Mouse (Mus musculus) hindbrain, embryonic 16.5 days (tissue): ENCODE measurements around the gene Ctnnbip1. TPM values are rescaled to one million over a fixed set of nuclear protein-coding genes. Genes with fewer than 3 reads are reported as not detected.

Experiments used
- ATAC-seq: fragments of 200-750 bp; cut with Nextera tagmentation; 2 replicates; pipeline ENCODE4 v1.8.0; 2017; ENCODE audit warnings: moderate TSS enrichment, moderate library complexity
- H3K27ac ChIP-seq: fragments of 300-500 bp; sonication (generic); 2 replicates; pipeline ENCODE4 v1.5.1; 2014; ENCODE audit warnings: low read depth, mild to moderate bottlenecking, control low read depth, low read length, moderate library complexity
- H3K27me3 ChIP-seq: fragments of 300-500 bp; sonication (generic); replicated peaks from 2 replicates; pipeline ENCODE4 v1.6.1; 2014; ENCODE audit warnings: low read length; ENCODE audit not compliant: control insufficient read depth, insufficient read depth
- H3K36me3 ChIP-seq: fragments of 300-500 bp; sonication (generic); 2 replicates; pipeline ENCODE4 v1.6.1; 2014; ENCODE audit warnings: mild to moderate bottlenecking, low read length, moderate library complexity, mixed read lengths; ENCODE audit not compliant: control insufficient read depth, insufficient read depth
- H3K4me1 ChIP-seq: fragments of 300-500 bp; sonication (generic); 2 replicates; pipeline ENCODE4 v1.6.1; 2014; ENCODE audit warnings: low read depth, low read length; ENCODE audit not compliant: control insufficient read depth, insufficient read depth
- H3K4me2 ChIP-seq: fragments of 300-500 bp; sonication (generic); 2 replicates; pipeline ENCODE4 v1.6.1; 2014; ENCODE audit warnings: mild to moderate bottlenecking, low read length, control low read depth, moderate library complexity
- H3K4me3 ChIP-seq: fragments of 300-500 bp; sonication (generic); 2 replicates; pipeline ENCODE4 v1.5.1; 2014; ENCODE audit warnings: mild to moderate bottlenecking, low read length, control low read depth, moderate library complexity
- H3K9ac ChIP-seq: fragments of 300-500 bp; sonication (generic); 2 replicates; pipeline ENCODE4 v1.6.1; 2014; ENCODE audit warnings: low read depth, mild to moderate bottlenecking, control low read depth, low read length, moderate library complexity
- H3K9me3 ChIP-seq: fragments of 300-500 bp; sonication (generic); 2 replicates; pipeline ENCODE4 v1.6.1; 2014; ENCODE audit warnings: mild to moderate bottlenecking, low read length, moderate library complexity; ENCODE audit not compliant: control insufficient read depth
- WGBS: fragments of 180-500 bp; shearing (Covaris S2); extraction: QIAGEN DNeasy Blood & Tissue Kit; methylation state at CpG from one replicate; pipeline ENCODE4 v1.1.7; 2014; 5-methylcytosine and 5-hydroxymethylcytosine counted together
- polyA plus RNA-seq: library from polyadenylated mRNA; unstranded; fragments of >200 nt; fragmentation: Nextera tagmentation; extraction: Ambion mirVana; gene quantifications from 2 replicates; pipeline ENCODE4 v1.2.1, GENCODE M21; 2015

Gene Ctnnbip1
- polyA plus RNA-seq, 1 experiment from 2014 or later = 106 TPM

DNA sequence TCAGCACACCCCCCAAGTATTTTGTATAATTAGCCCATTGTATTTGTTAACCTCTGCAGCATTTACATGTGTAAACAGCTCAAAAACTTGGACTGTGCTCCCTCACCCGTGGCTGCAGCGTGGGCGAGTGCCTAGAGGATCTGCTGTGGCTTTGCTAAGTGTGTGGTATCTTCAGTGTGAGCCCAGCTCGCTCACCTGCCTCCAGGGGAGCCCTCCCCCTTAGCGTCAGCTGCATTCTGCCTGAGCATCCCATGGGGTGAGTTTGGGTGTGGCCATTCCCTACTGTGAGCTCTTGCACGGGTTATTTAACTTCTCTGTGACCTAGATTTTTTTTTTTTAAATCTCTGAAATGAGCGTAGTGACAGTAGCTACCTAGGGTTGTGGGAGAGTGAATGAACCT, 84.2 kb downstream of the Ctnnbip1 start:
- H3K9me3 ChIP-seq = no peaks in the 10 kb centered on the region
- H3K4me1 ChIP-seq = peaks cover 25% of the 10 kb centered on the region
- H3K9ac ChIP-seq = no peak overlapping the region
- H3K27me3 ChIP-seq = no peaks in the 10 kb centered on the region
- no peaks in the 10 kb centered on the region for H3K36me3 ChIP-seq
- H3K4me3 ChIP-seq = no peak overlapping the region
- H3K4me2 ChIP-seq = no peak overlapping the region
- no peak overlapping the region for H3K27ac ChIP-seq
- ATAC-seq = no peak
- 38% methylated on average over 7 of the region's 7 CpGs for WGBS

- no peak overlapping the region for H3K27ac ChIP-seq
- ATAC-seq = no peak
- no peaks in the 10 kb centered on the region for H3K9me3 ChIP-seq
- H3K4me2 ChIP-seq = no peak overlapping the region
- no peak overlapping the region for H3K9ac ChIP-seq
- no peaks in the 10 kb centered on the region for H3K36me3 ChIP-seq
- peaks cover 32% of the 10 kb centered on the region for H3K4me1 ChIP-seq
- no peak overlapping the region for H3K4me3 ChIP-seq
- no peaks in the 10 kb centered on the region for H3K27me3 ChIP-seq
- WGBS = 67% methylated on average over 1 of the region's 1 CpGs
Observed at GRCm38 (mm10) chr4:149603860-149604259, 85.8 kb downstream of the Ctnnbip1 start.

GRCm38 (mm10) chr4:149604518-149604917, 86.5 kb downstream of the Ctnnbip1 start:
- peaks cover 39% of the 10 kb centered on the region for H3K4me1 ChIP-seq
- no peak overlapping the region for H3K4me3 ChIP-seq
- 80% methylated on average over 3 of the region's 3 CpGs for WGBS

GRCm38 (mm10) chr4:149606056-149606455, 88.0 kb downstream of the Ctnnbip1 start:
- WGBS = 52% methylated on average over 18 of the region's 18 CpGs
- Histone ChIP-seq H3K4me3 (no peak overlapping the region), H3K4me2 (peak overlapping the region; percentile 25), H3K27me3 (no peaks in the 10 kb centered on the region), H3K9ac (no peak overlapping the region), H3K36me3 (no peaks in the 10 kb centered on the region), H3K9me3 (no peaks in the 10 kb centered on the region), H3K27ac (peak overlapping the region; percentile 56), H3K4me1 (peaks cover 38% of the 10 kb centered on the region)
- peak; percentile 46 for ATAC-seq

More at GRCm38 (mm10) chr4:149604518-149604917, 86.5 kb downstream of the Ctnnbip1 start:
- no peaks in the 10 kb centered on the region for H3K27me3 ChIP-seq
- ATAC-seq = no peak
- H3K27ac ChIP-seq = no peak overlapping the region
- H3K36me3 ChIP-seq = no peaks in the 10 kb centered on the region
- H3K4me2 ChIP-seq = no peak overlapping the region
- H3K9me3 ChIP-seq = no peaks in the 10 kb centered on the region
- H3K9ac ChIP-seq = no peak overlapping the region

DNA sequence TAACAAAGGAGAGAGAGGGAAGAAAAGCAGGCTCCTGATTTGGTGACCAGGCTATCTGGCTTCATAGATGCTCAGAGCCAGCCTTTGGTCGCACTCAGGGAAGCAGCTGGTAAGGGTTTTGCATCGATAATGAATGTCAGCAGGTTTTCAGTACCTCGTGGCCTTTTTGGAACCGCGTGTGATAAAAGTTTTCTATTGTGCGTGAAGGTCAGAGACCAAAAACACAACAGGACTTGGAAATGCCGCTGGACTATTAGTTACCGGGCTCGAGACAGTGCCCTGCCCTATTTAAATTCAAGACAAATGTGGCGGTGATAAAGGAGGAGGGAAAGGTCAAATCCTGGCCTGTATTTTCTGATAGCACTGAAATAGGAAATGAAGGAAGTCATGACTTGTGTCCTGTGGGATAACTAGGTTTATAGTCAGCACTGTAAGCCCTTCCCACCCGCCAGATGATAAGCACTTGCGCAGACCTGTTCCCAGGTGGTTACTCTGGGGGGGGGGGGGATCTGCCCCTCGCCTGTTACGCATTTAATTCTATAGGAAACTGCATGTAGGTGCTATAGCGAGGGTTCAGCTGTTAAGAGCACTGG, 88.8 kb downstream of the Ctnnbip1 start:
- WGBS = 41% methylated on average over 15 of the region's 15 CpGs
- Histone ChIP-seq H3K9me3 (no peaks in the 10 kb centered on the region), H3K36me3 (no peaks in the 10 kb centered on the region), H3K9ac (no peak overlapping the region; the same call in 1 of the 2 replicates), H3K27me3 (no peaks in the 10 kb centered on the region), H3K4me1 (peaks cover 34% of the 10 kb centered on the region), H3K4me2 (no peak overlapping the region), H3K4me3 (no peak overlapping the region), H3K27ac (no peak overlapping the region)
- no peak for ATAC-seq

DNA sequence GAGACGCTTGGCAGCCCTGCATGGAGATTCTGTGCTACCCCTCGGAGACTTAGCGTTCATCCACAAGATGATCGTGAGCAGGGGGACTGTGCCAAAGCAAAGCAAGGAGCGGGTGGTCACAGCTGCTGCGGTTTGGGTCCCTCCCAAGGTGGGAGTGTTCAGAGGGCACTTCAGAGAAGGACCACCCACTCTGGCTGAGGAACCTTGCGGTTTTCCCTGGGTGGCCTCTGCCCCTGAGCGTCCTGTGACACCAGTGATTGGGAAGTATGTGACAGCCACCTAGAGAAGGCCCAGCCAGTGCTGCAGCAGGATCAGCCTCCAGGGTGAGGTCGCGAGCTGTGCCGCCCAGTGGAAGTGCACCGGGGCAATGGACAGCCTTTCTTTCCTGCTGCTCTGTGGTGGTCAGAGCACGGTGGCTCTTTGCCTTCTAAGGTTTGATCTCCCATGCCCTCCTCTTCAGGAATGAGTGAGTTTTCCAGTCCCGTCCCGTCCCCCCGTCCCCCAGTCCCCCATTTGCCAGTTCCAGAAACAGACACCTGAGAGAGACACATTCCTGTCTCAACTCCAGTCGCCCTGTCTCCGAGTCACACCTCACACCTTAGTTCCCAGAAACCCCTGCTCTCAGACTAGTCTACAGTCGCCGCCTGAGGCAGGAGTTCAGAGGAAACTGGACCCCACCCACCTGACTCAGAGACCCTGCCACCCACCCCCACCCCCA, 89.7 kb downstream of the Ctnnbip1 start:
- no peaks in the 10 kb centered on the region for H3K27me3 ChIP-seq
- H3K4me2 ChIP-seq = no peak overlapping the region
- 0 out of 2 replicates have a peak overlapping the region, but pooled peaks have one; percentile 27 for H3K9ac ChIP-seq
- peak; percentile 18; the same call in 1 of the 2 replicates for ATAC-seq
- peaks cover 28% of the 10 kb centered on the region for H3K4me1 ChIP-seq
- H3K4me3 ChIP-seq = no peak overlapping the region
- 59% methylated on average over 20 of the region's 20 CpGs for WGBS
- no peaks in the 10 kb centered on the region for H3K9me3 ChIP-seq
- H3K27ac ChIP-seq = peak overlapping the region; percentile 14; the same call in 1 of the 2 replicates
- H3K36me3 ChIP-seq = no peaks in the 10 kb centered on the region

DNA sequence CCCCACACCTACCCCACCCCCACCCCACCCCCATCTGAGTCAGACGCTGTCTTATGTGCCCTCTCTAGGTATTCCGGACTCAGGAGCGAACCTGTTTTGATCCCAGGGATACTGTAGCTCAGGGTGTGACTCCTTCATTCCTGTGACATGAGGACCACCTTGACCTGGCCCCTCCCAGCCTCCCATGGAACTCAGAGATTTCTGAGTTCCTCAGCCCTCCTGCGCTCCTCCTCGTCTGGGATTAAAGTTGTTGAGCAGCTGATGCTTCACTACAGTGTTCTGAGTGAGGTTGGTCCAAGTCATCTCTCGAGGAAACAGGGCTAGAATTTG, 90.2 kb downstream of the Ctnnbip1 start:
- Histone ChIP-seq H3K9ac (no peak overlapping the region), H3K4me3 (no peak overlapping the region), H3K4me2 (no peak overlapping the region), H3K27me3 (no peaks in the 10 kb centered on the region), H3K36me3 (no peaks in the 10 kb centered on the region), H3K27ac (no peak overlapping the region), H3K4me1 (peaks cover 28% of the 10 kb centered on the region), H3K9me3 (no peaks in the 10 kb centered on the region)
- 94% methylated on average over 6 of the region's 6 CpGs for WGBS
- no peak for ATAC-seq

DNA sequence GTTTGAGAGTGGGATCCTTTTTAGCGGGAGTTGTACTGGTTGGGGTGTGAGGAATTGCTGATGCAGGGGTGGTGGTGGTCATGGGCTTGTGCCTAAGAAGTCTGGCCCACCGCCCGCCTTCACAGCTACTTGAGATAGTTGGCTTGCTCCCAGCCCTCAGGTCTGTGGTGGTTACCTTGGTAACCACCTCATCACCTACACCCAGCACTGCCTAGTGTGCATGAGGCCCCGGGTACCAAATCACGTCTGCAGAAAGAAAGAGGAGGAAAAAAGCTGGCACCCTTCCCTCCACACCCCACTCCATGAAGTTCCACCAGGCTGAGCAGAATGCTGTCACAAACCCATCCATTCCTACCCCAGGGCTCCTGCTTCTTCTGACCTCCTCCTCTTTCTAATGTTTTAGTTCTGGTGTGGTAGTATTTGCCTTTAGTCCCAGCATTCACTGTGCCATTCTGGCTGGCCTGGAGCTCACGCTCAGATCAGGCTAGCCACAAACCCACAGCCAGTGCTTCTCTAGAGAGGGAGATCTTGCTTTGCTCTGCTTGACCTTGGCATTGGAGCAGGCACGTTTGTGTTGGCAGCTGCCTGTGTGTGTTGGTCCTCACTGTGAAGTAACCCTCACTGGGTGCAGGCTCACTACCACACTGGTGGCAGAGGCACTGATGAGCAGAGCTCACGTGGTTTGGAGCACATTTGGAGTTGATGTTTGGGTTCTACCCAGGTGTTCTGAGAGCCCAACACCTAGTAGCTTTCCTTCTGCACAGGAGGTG, 91.4 kb downstream of the Ctnnbip1 start:
- Histone ChIP-seq H3K4me1 (peaks cover 28% of the 10 kb centered on the region), H3K27me3 (no peaks in the 10 kb centered on the region), H3K36me3 (no peaks in the 10 kb centered on the region), H3K4me3 (no peak overlapping the region), H3K9me3 (no peaks in the 10 kb centered on the region), H3K4me2 (no peak overlapping the region), H3K9ac (no peak overlapping the region; the same call in 1 of the 2 replicates), H3K27ac (no peak overlapping the region; the same call in 1 of the 2 replicates)
- no peak for ATAC-seq
- 45% methylated on average over 8 of the region's 8 CpGs for WGBS
